Mouse (Mus musculus) left cerebral cortex, postnatal 14 days (tissue): Measurements from ENCODE around the gene Rimklb. TPM values are rescaled to one million over a fixed set of nuclear protein-coding genes. Genes with fewer than 3 reads are reported as not detected.

Source experiments
- DNase-seq, 2 experiments: peaks; one replicate each; pipeline ENCODE4 v3.0.0; 2021 to 2022; ENCODE audit warnings: low spot score in 2 of 2, mixed read lengths in 1 of 2
- intact Hi-C: fragments of 180-260 bp; cut with DNase I; formaldehyde crosslinking; loops from one replicate; pipeline ENCODE4 v1.15.1; 2025
- total RNA-seq, 2 experiments: library from RNA; stranded (reverse); gene quantifications; 2 replicates each; pipeline ENCODE4 v1.2.3; 2021

The Rimklb gene
- total RNA-seq, 2 experiments from 2014 or later: 135 to 136 TPM

DNA sequence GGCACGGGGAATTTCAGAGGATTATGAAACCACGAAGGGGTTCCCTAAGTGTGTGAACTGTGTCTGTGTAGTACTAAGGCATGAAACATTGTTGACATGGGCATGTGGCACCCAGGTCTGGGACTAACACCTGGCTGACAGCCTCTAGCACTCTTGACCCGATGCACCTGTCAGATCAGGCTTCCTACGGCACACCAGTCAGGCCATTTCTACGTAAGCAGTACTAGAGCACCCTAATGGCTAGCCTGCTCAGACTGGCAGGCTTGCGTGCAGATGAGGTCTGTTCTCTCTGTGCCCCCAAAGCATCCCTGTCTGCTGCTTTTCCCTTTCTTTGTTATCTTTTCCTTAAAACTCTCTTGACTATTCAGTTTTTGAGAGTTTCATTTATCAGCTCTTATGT lies 53.3 kb downstream of the Rimklb start:
- intact Hi-C loops: no loop called here
- no peak for DNase-seq

DNA sequence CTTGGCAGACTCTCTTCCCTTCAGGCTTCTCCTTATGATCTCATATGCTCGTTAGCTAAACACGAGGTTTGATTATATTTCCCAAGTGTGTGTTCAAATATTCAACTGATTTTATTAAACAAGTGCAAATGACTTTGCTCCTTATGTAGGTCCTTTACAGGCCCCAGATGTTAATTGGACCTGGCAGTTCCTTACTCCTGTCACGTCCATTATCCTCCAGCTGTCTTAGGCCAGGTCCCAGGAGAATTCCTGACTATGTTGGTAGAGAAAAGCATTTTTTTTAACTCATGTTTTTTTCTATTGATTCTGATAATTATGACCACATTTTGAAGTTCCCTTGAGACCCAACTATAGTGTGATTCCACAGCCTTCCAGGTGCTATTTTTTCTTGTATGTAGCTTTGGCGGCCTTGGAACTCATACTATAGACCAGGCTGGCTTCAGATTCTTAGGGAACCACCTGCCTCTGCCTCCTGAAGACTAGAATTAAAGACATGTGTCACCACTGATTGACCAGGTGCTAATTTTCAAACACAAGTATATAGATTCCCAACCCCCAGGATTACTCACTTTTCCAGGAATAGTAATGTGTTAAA lies 57.8 kb downstream of the Rimklb start:
- no peak for DNase-seq
- intact Hi-C loops: no loop called here

DNA sequence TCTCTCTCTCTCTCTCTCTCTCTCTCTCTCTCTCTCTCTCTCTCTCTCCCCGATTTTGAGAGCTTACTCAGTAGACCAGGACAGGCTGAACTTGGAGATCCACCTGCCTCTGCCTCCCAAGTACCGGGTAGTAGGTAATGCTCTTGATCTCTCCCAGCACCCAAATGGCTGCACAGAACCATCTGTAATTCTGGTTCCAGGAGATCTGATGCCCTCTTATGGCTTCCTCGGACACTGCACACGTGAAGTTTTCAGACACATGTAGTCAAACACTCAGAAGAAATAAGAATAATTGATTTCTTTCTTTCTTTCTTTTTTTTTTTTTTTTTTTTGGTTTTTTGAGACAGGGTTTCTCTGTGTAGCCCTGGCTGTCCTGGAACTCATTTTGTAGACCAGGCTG lies 59.3 kb downstream of the Rimklb start:
- intact Hi-C loops: no loop called here
- DNase-seq: no peak

DNA sequence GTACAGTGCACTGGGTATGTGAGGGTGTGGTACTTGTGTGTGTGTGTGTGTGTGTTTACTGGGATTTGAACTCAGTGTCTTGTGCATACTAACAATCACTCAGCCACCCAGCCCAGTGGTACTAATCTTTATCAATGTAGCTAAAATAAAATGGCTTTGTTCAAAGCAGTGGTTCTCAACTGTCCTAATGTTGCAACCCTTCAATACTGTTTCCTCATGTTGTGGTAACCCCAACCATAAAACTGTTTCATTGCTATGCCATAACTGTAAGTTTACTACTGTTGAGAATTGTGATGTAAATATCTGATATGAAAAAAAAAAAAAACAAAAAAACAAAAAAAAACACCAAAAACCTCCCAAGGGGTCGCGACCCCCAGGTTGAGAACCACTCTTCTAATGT lies 63.3 kb downstream of the Rimklb start:
- intact Hi-C loops: no loop called here
- no peak for DNase-seq

DNA sequence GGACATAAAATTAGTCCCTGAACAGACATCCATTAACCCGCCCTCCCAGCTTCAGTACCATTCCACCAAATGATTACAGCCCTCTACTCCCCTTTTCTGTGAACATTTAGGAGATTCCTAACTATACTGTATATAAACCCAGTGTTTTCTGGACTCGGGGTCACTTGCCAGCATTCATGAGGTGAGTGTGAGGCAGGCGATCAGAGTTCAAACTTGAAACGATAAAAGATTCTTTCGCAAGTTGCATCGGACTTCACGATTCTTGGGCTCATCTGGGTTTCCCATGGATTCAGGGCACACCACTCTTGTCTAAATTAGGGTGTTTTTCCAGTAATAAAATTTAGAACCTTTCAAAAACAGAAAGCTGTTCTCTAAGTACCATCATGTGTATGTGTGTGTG lies 71.1 kb downstream of the Rimklb start:
- no peak for DNase-seq
- intact Hi-C loops: no loop called here

DNA sequence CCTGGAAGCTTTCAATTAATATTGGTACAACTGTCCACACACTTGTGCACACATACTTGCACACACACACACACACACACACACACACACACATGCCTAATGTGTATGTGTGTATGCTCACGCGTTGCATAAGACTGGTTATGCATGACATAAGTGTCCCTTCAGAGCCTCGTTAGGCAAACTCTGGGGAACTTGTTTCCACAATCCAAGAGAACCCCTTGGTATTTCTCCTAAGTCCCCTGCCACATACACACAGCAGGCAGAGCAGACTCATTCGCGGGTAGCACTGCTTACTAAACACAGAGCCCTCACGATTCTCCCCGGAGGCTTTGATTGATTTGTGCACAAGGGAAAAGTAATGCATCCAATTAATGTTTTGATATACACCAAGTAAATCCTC lies 81.5 kb downstream of the Rimklb start:
- no peak for DNase-seq
- intact Hi-C loops: no loop called here

DNA sequence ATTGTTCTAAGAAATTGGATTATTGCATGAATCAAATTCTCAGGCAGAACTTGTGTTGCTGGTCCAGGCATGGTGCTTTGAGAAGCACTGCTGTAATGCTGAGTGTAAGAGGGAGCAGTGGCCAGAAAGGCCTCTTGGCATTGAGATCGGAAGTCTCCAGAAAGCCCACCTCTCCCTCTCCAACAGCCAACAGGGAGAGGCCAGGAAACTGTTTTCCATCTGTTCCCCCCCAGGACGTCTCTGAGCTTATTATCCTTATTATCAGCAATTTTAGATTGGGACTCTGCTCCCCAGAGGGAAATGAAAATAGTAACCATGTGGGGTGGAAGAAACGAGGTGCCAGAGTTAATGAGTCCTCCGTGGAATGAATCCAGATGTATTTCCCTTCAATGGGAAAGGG lies 82.2 kb downstream of the Rimklb start:
- intact Hi-C loops: no loop called here
- no peak for DNase-seq

DNA sequence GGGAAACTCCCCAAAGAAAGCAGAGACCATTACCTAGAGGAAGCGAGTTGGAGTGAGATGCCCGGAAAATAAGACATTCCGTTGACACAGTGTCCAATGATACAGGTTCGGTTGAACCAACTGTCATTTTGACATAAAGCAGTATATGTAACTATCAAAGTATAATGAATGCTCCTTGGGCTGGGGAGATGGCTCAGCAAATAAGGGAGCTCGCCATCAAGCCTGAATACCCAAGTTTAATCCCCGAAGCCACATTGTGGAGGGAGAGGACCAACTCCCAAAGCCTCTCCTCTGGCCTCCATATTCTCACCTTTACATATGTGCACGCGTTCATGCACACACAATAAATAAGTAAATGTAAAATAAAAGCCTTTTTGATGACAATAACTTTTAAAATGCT lies 87.3 kb downstream of the Rimklb start:
- intact Hi-C loops: no loop called here
- no peak for DNase-seq

DNA sequence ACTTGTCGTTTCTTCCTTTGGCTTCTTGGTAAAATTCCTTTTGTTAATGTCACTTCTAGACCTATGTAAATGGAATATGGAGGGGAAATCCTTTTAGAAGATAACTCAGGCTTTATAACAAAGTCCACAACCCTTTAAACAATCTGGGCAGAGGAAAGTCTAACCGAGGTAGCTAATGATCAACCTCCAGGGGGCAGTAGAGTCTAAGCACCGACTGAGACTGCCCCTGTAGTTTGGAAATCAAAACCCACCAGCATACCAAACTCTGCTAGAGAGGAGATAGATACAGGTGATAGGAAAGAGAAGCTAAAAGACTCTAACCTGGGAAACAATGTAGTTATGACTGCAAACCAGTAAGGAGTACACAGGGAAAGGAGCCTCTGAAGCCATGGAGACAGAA lies 96.3 kb downstream of the Rimklb start:
- intact Hi-C loops: loop anchor here (1.0 to 5.0 kb wide), 2 partner anchors 118 to 165 kb away; no protein-coding TSS in a partner anchor

DNA sequence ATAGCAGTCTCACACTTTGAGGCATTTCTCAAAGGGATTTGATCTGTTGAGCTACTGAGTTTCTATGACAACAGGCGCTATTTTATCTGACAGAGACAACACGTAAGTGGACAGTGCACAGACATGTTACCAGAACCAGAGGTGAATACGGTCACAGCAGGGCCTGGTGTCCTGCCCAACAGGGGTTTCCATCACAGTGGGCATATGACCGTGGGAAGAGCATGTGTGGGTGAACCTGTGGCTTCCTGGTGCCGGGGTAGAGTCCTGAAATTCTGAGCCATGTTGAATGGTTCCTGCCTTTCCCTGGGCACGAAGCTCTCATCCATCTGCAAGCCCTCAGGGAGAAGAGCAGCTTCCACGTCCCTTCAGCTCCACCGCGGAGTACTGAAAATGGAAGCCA lies 98.3 kb downstream of the Rimklb start:
- intact Hi-C loops: loop anchor here (5.0 kb wide), 1 partner anchor 167 kb away; no protein-coding TSS in a partner anchor

More for the DNA sequence above, 96.3 kb downstream of the Rimklb start:
- peak; percentile 40 to 57 for DNase-seq

More for the DNA sequence above, 98.3 kb downstream of the Rimklb start:
- DNase-seq: no peak

Other genes starting within 250 kb of the Rimklb start
- under 1 TPM in 1 of 2 experiments, not detected in 1; 0.32 TPM for gene Klrg1, start 215.9 kb downstream of the Rimklb start, total RNA-seq
- 10 to 100 TPM; 52.8 to 55.1 TPM for gene M6pr, start 190.0 kb downstream of the Rimklb start, total RNA-seq
- 10 to 100 TPM; 57.8 to 59.3 TPM for gene Phc1, start 158.2 kb downstream of the Rimklb start, total RNA-seq
- 1 to 10 TPM; 2.1 TPM for gene Mfap5, start 7.1 kb upstream of the Rimklb start, total RNA-seq
- gene Aicda, start 55.0 kb upstream of the Rimklb start, total RNA-seq: not detected
- gene Apobec1, start 103.7 kb upstream of the Rimklb start, total RNA-seq: 1 to 10 TPM; 1.5 to 2.4 TPM
- not detected for gene Gdf3, start 111.3 kb upstream of the Rimklb start, total RNA-seq
- gene Dppa3, start 127.6 kb upstream of the Rimklb start, total RNA-seq: not detected
- not detected for gene Nanog, start 208.7 kb upstream of the Rimklb start, total RNA-seq